Mouse (Mus musculus) stomach, postnatal 0 days (tissue): Measurements from ENCODE around the gene Irs3.

ENCODE experiments used
- CTCF ChIP-seq: IDR thresholded peaks from 2 replicates; pipeline ENCODE4 v1.5.1; 2016; ENCODE audit warnings: antibody characterized with exemption, low read depth, mild to moderate bottlenecking, moderate library complexity
- EP300 ChIP-seq: optimal IDR thresholded peaks from 2 replicates; pipeline ENCODE3; 2016; ENCODE audit warnings: antibody characterized with exemption

GRCm38 (mm10) chr5:137645091-137645651, 343 bp downstream of the Irs3 start:
- TF ChIP-seq CTCF: no peak
- no peak for TF ChIP-seq EP300
